Mouse (Mus musculus) forebrain, embryonic 16.5 days (tissue): ENCODE results near the gene Smtn. TPM values are rescaled to one million over a fixed set of nuclear protein-coding genes. Genes with fewer than 3 reads are reported as not detected.

Source experiments
- ATAC-seq: fragments of 200-750 bp; cut with Nextera tagmentation; 2 replicates; pipeline ENCODE4 v1.8.0; 2017; ENCODE audit warnings: mild to moderate bottlenecking, moderate library complexity
- H3K27ac ChIP-seq: fragments of 300-500 bp; sonication (generic); 2 replicates; pipeline ENCODE4 v1.5.1; 2014; ENCODE audit warnings: low read length, control low read depth
- H3K27me3 ChIP-seq: fragments of 300-500 bp; sonication (generic); replicated peaks from 2 replicates; pipeline ENCODE4 v1.6.1; 2014; ENCODE audit warnings: low read length; ENCODE audit not compliant: control insufficient read depth, insufficient read depth
- H3K36me3 ChIP-seq: fragments of 300-500 bp; sonication (generic); 2 replicates; pipeline ENCODE4 v1.6.1; 2014; ENCODE audit not compliant: control insufficient read depth, insufficient read depth
- H3K4me1 ChIP-seq: fragments of 300-500 bp; sonication (generic); replicated peaks from 2 replicates; pipeline ENCODE4 v1.6.1; 2014; ENCODE audit warnings: low read length; ENCODE audit not compliant: control insufficient read depth, insufficient read depth
- H3K4me2 ChIP-seq: fragments of 300-500 bp; sonication (generic); 2 replicates; pipeline ENCODE4 v1.6.1; 2014; ENCODE audit warnings: mild to moderate bottlenecking, low read length, control low read depth
- H3K4me3 ChIP-seq: fragments of 300-500 bp; sonication (generic); replicated peaks from 2 replicates; pipeline ENCODE4 v1.5.1; 2014; ENCODE audit warnings: mild to moderate bottlenecking, low read length, control low read depth
- H3K9ac ChIP-seq: fragments of 300-500 bp; sonication (generic); replicated peaks from 2 replicates; pipeline ENCODE4 v1.6.1; 2014; ENCODE audit warnings: low read depth, low read length, control low read depth
- H3K9me3 ChIP-seq: fragments of 300-500 bp; sonication (generic); 2 replicates; pipeline ENCODE4 v1.6.1; 2016; ENCODE audit warnings: low read length; ENCODE audit not compliant: control insufficient read depth
- WGBS: fragments of 180-500 bp; shearing (Covaris S2); extraction: QIAGEN DNeasy Blood & Tissue Kit; methylation state at CpG from one replicate; pipeline ENCODE4 v1.1.7; 2014; 5-methylcytosine and 5-hydroxymethylcytosine counted together
- polyA plus RNA-seq: library from polyadenylated mRNA; unstranded; fragments of >200 nt; fragmentation: Nextera tagmentation; extraction: Ambion mirVana; gene quantifications from 2 replicates; pipeline ENCODE4 v1.2.1, GENCODE M21; 2015

Gene Smtn
- polyA plus RNA-seq, 1 experiment from 2014 or later = 17.7 TPM

DNA sequence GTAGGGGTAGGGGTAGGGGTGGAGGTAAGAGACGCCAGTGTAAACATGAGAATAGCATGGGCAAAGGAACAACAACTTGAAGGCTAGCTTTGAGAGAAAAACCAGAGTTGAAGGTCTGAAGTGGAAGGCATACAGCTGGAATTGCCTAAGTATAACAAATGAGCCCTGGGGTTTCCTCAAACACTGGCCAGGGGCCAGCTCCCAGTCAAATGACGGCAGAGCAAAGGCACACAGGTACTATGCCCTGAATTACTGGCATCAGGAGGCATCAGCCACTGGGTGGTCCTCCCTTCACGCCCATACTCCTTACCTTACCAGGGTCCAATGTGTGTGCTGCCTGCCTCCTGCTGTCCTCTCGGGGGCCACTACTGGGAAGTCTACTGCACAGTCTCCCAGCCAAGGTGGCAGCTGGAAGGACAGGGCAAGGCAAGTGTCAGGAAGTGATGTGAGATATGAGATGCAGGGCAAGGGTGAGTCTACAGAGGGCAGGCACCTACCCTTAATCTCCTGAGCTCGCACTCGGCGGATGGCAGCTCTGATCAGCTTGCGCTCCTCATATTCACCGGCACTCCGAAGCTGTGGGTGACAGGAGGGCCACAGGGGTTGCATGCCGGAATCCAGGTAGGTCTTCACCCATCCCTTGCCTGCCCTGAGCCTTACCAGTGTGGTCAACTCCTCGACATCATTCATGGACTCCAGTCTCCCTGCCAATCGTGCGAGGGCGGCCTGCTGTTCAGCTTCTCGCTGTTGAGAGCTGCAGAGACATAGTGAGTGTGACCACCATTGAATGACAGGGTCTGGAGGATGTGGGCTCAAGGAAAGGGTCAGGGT is 8.1 kb downstream of the Smtn start:
- Histone ChIP-seq H3K4me1 (peaks cover 11% of the 10 kb centered on the region), H3K4me3 (no peak overlapping the region), H3K27me3 (no peaks in the 10 kb centered on the region), H3K9me3 (no peaks in the 10 kb centered on the region), H3K36me3 (no peaks in the 10 kb centered on the region; the same call in 1 of the 2 replicates), H3K9ac (no peak overlapping the region), H3K27ac (no peak overlapping the region), H3K4me2 (no peak overlapping the region)
- WGBS = 90% methylated on average over 16 of the region's 16 CpGs
- no peak for ATAC-seq

DNA sequence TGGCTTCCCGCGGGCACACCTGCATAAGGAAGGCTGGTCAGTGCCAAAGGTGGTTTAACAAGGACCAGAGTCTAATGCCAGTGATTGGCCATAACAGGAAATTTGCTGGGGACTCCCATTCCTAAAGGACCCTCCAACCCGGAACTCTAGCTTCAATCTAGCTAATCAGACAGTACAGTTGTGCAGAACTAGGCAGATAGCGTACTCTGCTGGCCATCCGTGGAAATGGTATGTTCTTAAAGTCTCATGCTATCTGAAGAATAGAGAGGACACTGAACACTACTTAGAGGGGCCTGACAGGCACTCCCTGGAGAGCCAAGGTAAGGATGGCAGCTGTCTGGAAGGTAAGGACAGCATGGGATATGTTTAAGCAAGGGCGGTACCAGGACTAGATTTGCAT is 8.8 kb downstream of the Smtn start:
- H3K9me3 ChIP-seq = no peaks in the 10 kb centered on the region
- no peak overlapping the region for H3K4me3 ChIP-seq
- WGBS = 78% methylated on average over 6 of the region's 6 CpGs
- H3K27ac ChIP-seq = no peak overlapping the region
- no peak overlapping the region for H3K4me2 ChIP-seq
- peaks cover 11% of the 10 kb centered on the region for H3K4me1 ChIP-seq
- no peaks in the 10 kb centered on the region for H3K27me3 ChIP-seq
- ATAC-seq = no peak
- no peaks in the 10 kb centered on the region; the same call in 1 of the 2 replicates for H3K36me3 ChIP-seq
- no peak overlapping the region for H3K9ac ChIP-seq

DNA sequence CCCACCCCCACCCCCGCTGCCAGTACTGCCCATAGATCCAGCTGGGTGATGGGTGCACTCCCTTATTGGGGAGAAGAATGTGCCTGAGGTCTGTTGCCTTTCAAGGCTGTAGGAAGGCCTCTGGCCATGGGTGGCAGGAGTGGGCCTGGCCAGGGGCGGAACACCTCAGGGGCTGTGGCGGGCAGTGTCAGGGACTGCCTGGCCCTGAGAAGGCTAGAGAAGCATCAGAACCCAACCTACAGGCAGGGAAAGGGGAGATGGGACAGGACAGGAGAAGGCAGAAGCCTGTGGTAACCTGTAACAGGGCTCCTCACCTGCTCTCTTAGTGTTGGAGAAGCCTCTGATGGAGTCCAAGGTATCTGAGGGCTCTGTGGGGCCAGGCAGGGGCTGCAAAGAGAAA is 9.7 kb downstream of the Smtn start:
- Histone ChIP-seq H3K27ac (no peak overlapping the region), H3K4me2 (no peak overlapping the region), H3K36me3 (no peaks in the 10 kb centered on the region; the same call in 1 of the 2 replicates), H3K27me3 (no peaks in the 10 kb centered on the region), H3K4me3 (no peak overlapping the region), H3K9ac (no peak overlapping the region), H3K4me1 (peaks cover 5% of the 10 kb centered on the region), H3K9me3 (no peaks in the 10 kb centered on the region)
- 92% methylated on average over 3 of the region's 3 CpGs for WGBS
- no peak for ATAC-seq

DNA sequence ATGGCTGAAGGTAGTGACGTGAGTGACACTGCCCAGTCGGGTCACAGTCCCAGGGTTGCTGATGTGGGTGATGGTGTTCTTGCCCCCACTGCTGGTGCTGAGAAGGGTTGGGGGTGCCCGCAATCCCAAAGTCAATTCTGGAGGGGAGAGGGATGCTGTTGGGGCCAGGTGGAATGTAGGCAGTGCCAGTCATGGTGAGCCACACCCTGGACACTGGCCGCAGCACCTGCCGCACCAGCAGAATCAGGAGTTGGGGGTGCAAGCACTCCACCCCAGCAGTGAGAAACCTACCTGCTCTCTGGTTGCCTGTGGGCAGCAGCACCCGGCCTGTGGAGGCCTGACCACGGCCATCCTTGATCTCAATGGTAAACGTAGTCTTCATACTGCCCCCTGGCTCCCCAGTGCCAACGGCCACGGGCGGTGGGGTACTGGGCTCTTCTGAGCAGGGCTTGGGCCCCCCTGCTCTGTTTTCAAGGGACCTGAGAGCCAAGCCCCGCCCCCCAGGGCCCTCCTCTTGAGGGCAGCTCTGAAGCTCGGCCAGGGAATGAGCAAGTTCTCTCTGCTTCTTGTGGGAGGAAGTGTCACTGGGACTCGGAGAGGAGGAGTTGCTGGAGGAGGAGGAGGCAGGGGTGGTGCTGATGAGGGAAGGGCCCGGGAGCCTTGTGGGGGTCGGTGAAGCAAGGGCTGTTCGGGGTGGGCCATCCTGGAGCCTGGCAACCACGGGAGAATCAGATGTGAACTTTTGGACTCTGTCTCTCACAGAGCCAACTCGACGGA is 10.7 kb downstream of the Smtn start:
- Histone ChIP-seq H3K4me2 (no peak overlapping the region), H3K9me3 (no peaks in the 10 kb centered on the region), H3K9ac (no peak overlapping the region), H3K36me3 (no peaks in the 10 kb centered on the region; the same call in 1 of the 2 replicates), H3K27ac (no peak overlapping the region), H3K4me3 (no peak overlapping the region), H3K4me1 (no peaks in the 10 kb centered on the region), H3K27me3 (no peaks in the 10 kb centered on the region)
- 88% methylated on average over 20 of the region's 20 CpGs for WGBS
- no peak for ATAC-seq

DNA sequence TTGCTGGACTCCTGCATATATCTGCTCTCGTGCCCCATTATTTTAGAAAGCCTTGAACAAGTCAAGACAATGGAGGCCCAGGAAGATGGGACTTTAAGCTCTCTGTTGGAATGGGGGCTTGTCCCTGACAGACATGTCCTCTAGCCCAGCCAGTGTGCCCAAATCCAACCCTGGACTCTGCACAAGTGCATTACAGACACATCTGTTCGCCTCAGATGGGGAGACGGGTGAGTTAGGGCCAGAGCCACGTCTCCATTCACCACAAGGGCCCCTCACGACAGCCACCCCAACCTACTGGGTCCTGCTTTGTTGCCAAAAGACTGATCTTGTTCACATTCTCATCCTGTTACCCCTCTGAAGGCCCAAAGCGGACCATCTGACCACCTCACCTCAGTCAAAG is 12.2 kb downstream of the Smtn start:
- Histone ChIP-seq H3K4me1 (no peaks in the 10 kb centered on the region), H3K9me3 (no peaks in the 10 kb centered on the region), H3K4me2 (no peak overlapping the region), H3K27me3 (no peaks in the 10 kb centered on the region), H3K9ac (no peak overlapping the region), H3K36me3 (no peaks in the 10 kb centered on the region; the same call in 1 of the 2 replicates), H3K27ac (no peak overlapping the region), H3K4me3 (no peak overlapping the region)
- 84% methylated on average over 6 of the region's 6 CpGs for WGBS
- ATAC-seq = no peak

DNA sequence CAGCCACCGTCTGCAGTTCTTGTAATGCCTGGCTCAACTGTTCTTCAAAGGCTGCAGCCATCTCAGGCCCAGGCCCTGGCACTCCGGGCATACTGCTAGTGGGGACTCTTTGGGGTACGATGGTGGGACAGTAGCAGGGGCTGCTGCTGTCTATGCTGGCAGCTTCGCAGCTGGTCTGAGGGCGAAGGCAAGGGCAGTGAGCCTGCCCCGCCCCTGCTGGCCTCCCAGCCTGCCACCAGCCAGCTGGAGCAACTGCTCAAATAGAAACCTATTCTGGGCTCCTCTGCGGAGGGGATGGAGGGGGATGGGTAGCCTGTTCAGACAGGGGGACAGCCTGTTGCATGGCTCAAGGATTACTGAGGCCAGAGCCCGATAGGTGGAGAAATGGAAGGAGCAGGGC is 12.6 kb downstream of the Smtn start:
- H3K4me2 ChIP-seq = no peak overlapping the region
- no peak overlapping the region for H3K4me3 ChIP-seq
- no peak for ATAC-seq
- WGBS = 77% methylated on average over 8 of the region's 8 CpGs
- no peak overlapping the region for H3K27ac ChIP-seq
- no peaks in the 10 kb centered on the region for H3K27me3 ChIP-seq
- no peaks in the 10 kb centered on the region for H3K9me3 ChIP-seq
- H3K9ac ChIP-seq = no peak overlapping the region
- H3K4me1 ChIP-seq = no peaks in the 10 kb centered on the region
- no peaks in the 10 kb centered on the region; the same call in 1 of the 2 replicates for H3K36me3 ChIP-seq

DNA sequence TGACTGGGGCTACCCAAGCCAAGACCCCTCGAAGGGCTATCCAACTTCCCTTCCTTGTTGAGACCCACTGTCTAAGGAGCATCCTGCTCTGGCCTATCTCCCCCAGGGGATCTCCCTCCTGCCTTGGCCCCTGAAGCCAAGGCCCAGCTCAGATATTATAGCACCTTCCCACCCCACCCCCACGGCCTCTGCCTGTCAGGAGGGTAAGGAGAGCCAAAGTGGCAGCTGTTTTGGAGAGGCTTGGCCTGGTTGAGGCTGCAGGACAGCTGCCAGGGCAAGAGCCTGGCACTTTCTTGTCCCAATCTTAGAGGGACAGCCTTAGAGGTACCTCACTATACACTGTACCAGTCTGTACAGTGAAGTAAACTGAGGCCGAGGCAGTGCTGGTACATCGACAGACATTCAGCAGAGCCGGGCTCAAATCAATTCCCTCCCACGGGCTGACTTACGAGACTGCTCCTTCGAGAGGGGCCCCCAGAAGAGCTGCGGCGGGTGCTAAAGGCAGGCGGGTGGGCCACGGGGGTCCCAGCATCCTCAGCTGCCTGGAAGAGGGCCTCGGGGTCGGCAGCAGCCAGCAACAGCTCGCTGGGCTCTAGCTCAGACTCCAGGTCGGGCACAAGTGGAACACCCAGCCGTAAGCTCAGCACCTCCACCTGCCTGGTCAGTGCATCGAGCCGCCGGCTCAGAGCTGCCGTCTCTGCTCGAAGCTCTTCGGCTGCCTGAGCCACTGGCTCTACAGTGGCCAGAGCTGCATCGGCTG is 13.3 kb downstream of the Smtn start:
- H3K4me1 ChIP-seq = no peaks in the 10 kb centered on the region
- no peak for ATAC-seq
- H3K9ac ChIP-seq = no peak overlapping the region
- H3K36me3 ChIP-seq = no peaks in the 10 kb centered on the region; the same call in 1 of the 2 replicates
- WGBS = 92% methylated on average over 24 of the region's 24 CpGs
- H3K27ac ChIP-seq = no peak overlapping the region
- no peaks in the 10 kb centered on the region for H3K27me3 ChIP-seq
- H3K4me2 ChIP-seq = no peak overlapping the region
- no peaks in the 10 kb centered on the region for H3K9me3 ChIP-seq
- no peak overlapping the region for H3K4me3 ChIP-seq

DNA sequence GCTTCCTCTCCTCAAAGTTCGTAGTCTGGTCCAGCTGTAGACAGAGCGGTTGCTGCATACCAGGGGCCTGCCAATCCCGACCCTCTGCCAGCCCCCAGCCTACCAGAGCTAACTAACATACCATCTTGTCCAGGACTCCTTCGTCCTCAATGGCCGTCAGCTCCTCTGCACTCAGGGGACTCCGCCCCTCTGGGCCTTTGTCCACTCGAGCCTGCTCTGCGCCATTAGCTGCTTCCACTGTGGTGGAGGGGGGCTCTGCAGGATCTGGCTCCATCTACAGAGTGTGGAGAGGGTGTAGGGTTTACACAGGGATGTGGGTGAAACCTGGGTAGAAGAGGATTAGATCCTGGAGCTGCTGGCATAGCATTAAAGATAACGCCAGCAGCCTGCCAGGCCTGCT is 14.2 kb downstream of the Smtn start:
- H3K4me3 ChIP-seq = no peak overlapping the region
- no peaks in the 10 kb centered on the region for H3K4me1 ChIP-seq
- no peak overlapping the region for H3K27ac ChIP-seq
- no peaks in the 10 kb centered on the region for H3K9me3 ChIP-seq
- no peak overlapping the region for H3K9ac ChIP-seq
- H3K27me3 ChIP-seq = no peaks in the 10 kb centered on the region
- no peak overlapping the region for H3K4me2 ChIP-seq
- WGBS = 72% methylated on average over 9 of the region's 9 CpGs
- no peaks in the 10 kb centered on the region; the same call in 1 of the 2 replicates for H3K36me3 ChIP-seq
- ATAC-seq = no peak

DNA sequence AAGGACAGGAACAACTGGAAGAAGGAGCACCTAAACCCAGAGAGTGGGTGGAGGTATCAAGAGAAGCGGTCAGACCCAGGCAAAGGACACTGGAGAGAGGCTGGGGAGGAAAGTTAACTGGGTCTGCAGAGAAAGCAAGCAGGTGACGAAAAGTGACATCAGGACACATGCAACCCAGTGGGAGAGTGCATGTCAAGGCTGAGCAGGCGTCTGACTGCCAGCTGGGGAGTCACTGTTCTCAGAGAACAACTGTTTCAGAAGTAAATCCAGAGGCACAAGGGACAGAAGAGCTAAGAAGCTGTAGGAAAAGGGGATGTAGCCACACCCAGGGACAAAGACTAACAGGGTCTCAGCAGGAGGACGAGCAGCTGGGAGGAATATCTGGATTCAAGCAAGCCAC is 14.9 kb downstream of the Smtn start:
- Histone ChIP-seq H3K4me3 (no peak overlapping the region), H3K9ac (no peak overlapping the region), H3K27me3 (no peaks in the 10 kb centered on the region), H3K27ac (no peak overlapping the region), H3K4me1 (no peaks in the 10 kb centered on the region), H3K4me2 (no peak overlapping the region), H3K9me3 (no peaks in the 10 kb centered on the region), H3K36me3 (no peaks in the 10 kb centered on the region; the same call in 1 of the 2 replicates)
- 85% methylated on average over 4 of the region's 4 CpGs for WGBS
- ATAC-seq = no peak
